ENCODE assay signal across 12 mouse cellular contexts in genomic region chr11:86759886-86760285, GRCm38 (mm10).
"Had no signal": no experiment of that assay in that cellular context is flagged by ENCODE, and none has a peak within 500 bp of the region (broad histone marks: within the 10 kb centered on the region; RNA-seq: fewer than 3 reads in every experiment).

No protein-coding gene starts in this region.

- DNase-seq: kidney, adult 18-20 months; kidney, postnatal 10 days; kidney, postnatal 4 days; lung, postnatal 14 days; right cerebral cortex, postnatal 14 days; thymus, postnatal 36 days had no signal

- H3K36me3 ChIP-seq: limb, embryonic 12.5 days; lung, embryonic 15.5 days; neural tube, embryonic 13.5 days had no signal

- H3K9me3 ChIP-seq: limb, embryonic 12.5 days; lung, embryonic 15.5 days; megakaryocyte, embryonic 14.5 days; neural tube, embryonic 13.5 days had no signal

- H3K4me2 ChIP-seq: limb, embryonic 12.5 days; lung, embryonic 15.5 days; midbrain, embryonic 11.5 days; neural tube, embryonic 13.5 days had no signal

- H3K4me3 ChIP-seq: limb, embryonic 12.5 days; lung, embryonic 15.5 days; megakaryocyte, embryonic 14.5 days; neural tube, embryonic 13.5 days had no signal

- ATAC-seq: midbrain, embryonic 16.5 days had no signal

- H3K9ac ChIP-seq: limb, embryonic 12.5 days; lung, embryonic 15.5 days; neural tube, embryonic 13.5 days had no signal

- H3K27ac ChIP-seq: limb, embryonic 12.5 days; lung, embryonic 15.5 days; neural tube, embryonic 13.5 days had no signal

- H3K27me3 ChIP-seq: limb, embryonic 12.5 days; lung, embryonic 15.5 days; megakaryocyte, embryonic 14.5 days; neural tube, embryonic 13.5 days had no signal
